Mouse (Mus musculus): Measurements from ENCODE around the gene Scpep1. TPM values are rescaled to one million over a fixed set of nuclear protein-coding genes. Genes with fewer than 3 reads are reported as not detected.

The Scpep1 gene
- 4.1 and 5.5 TPM in 2 replicates for polyA plus RNA-seq (2012)

GRCm38 (mm10) chr11:88955217-88955969 lies at the start of gene Scpep1:
Gene Scpep1 (minus strand): TSS chr11:88955465.

GRCm38 (mm10) chr11:88998974-88999722 lies 43.9 kb upstream of the Scpep1 start, which contains the start of gene Trim25:
Gene Trim25 (plus strand): TSS chr11:88999376.

GRCm38 (mm10) chr11:88970202-88970732 lies 15.0 kb upstream of the Scpep1 start, which contains the start of gene Coil:
Gene Coil (plus strand): TSS chr11:88970252.

GRCm38 (mm10) chr11:88966881-88967361 lies 11.7 kb upstream of the Scpep1 start, which contains the start of gene Elobl:
Gene Elobl (minus strand): TSS chr11:88966931.

Other genes starting within 250 kb of the Scpep1 start
- gene Msi2, start 237.0 kb downstream of the Scpep1 start, polyA plus RNA-seq (2012) = 14.1 and 22.2 TPM in 2 replicates
- gene Akap1, start 90.9 kb downstream of the Scpep1 start, polyA plus RNA-seq (2012) = 12.8 and 14.0 TPM in 2 replicates
- not detected in 2 replicates for gene Elobl, start 11.5 kb upstream of the Scpep1 start, polyA plus RNA-seq (2012)
- 10.5 and 10.9 TPM in 2 replicates for gene Coil, start 14.8 kb upstream of the Scpep1 start, polyA plus RNA-seq (2012)
- 40.3 and 40.5 TPM in 2 replicates for gene Trim25, start 43.9 kb upstream of the Scpep1 start, polyA plus RNA-seq (2012)
- 2.6 and 3.5 TPM in 2 replicates for gene Dgke, start 111.4 kb upstream of the Scpep1 start, polyA plus RNA-seq (2012)
- 0.14 TPM in 1 of 2 replicates, not detected in the other for gene Gm525, start 118.4 kb upstream of the Scpep1 start, polyA plus RNA-seq (2012)

All from megakaryocyte-erythroid progenitor cell, adult 5 weeks (primary cell).